Mouse (Mus musculus) thymus, adult 2 months (tissue): ENCODE measurements around the gene Sptssa.

Experiments
- CTCF ChIP-seq: fragments of 200-500 bp; IDR thresholded peaks from 2 replicates; pipeline ENCODE4 v1.5.1; 2012; ENCODE audit warnings: mild to moderate bottlenecking, control low read depth, low read length, moderate library complexity, borderline replicate concordance; ENCODE audit not compliant: control insufficient read depth, poor library complexity, insufficient read depth; ENCODE audit errors: extremely low read depth
- POLR2A ChIP-seq: fragments of 200-500 bp; IDR thresholded peaks from 2 replicates; pipeline ENCODE4 v1.6.1; 2012; ENCODE audit warnings: mild to moderate bottlenecking, low read length, control low read depth, moderate library complexity; ENCODE audit not compliant: control insufficient read depth, poor library complexity, insufficient read depth; ENCODE audit errors: extremely low read depth

GRCm38 (mm10) chr12:54676709-54677108 lies 20.3 kb upstream of the Sptssa start:
- TF ChIP-seq CTCF: no peak
- no peak for TF ChIP-seq POLR2A
